Mouse (Mus musculus) testis, postnatal 14 days (tissue): Measurements from ENCODE around the gene Mctp1.
A peak's percentile ranks its signal among the peaks of the same experiment; 100 is the strongest.

Experiments used
- DNase-seq: peaks from one replicate; pipeline ENCODE4 v3.0.0; 2021; ENCODE audit warnings: low spot score

Gene Mctp1

DNA sequence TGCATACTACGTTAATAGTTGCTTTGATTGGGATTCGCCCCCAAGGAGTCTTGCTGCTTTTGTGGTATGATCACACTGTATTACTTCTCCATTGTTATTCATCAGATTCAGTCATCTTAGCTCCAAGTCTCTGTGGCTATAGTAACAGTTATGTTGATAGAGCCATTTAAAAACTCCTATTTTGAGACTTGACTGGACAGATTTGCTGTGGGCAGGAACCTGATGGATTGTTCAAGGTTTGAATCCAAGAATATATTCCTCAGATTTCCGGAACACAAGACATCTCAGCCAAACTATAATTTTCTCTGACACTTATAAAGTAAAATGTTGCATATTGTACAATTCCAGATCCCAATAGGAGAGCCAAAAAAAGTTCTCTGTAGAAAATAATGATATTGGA, 443.4 kb downstream of the Mctp1 start:
- DNase-seq = no peak

GRCm38 (mm10) chr13:76838031-76838430, 453.7 kb downstream of the Mctp1 start:
- no peak for DNase-seq

- no peak for DNase-seq
These were observed 456.4 kb downstream of the Mctp1 start for GRCm38 (mm10) chr13:76840712-76841111.

- peak; percentile 31 for DNase-seq
These were observed 460.4 kb downstream of the Mctp1 start for GRCm38 (mm10) chr13:76844629-76845255.

GRCm38 (mm10) chr13:76850412-76851054, 466.2 kb downstream of the Mctp1 start:
- no peak for DNase-seq

DNA sequence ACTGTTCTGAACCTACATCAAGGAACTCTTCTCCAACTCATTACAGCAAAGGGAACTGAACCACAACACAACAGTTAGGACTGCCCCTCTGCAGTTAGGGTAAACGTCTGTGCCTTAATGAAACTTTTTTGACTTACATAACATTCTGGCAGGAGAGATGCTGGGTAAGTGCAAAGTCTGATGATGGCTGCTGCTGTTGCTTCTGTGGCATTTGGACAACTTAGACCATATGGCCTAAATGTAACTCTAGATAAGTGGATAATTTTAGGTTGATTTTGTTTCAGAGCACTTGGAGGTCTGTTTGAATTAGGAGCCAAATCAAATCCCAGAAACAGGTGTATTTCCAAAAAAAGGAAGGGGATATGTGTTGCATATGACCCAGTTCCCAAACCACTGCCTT, 470.0 kb downstream of the Mctp1 start:
- DNase-seq = no peak

- no peak for DNase-seq
These were observed 470.7 kb downstream of the Mctp1 start for GRCm38 (mm10) chr13:76855021-76855420.

GRCm38 (mm10) chr13:76857024-76857423, 472.7 kb downstream of the Mctp1 start:
- no peak for DNase-seq

DNA sequence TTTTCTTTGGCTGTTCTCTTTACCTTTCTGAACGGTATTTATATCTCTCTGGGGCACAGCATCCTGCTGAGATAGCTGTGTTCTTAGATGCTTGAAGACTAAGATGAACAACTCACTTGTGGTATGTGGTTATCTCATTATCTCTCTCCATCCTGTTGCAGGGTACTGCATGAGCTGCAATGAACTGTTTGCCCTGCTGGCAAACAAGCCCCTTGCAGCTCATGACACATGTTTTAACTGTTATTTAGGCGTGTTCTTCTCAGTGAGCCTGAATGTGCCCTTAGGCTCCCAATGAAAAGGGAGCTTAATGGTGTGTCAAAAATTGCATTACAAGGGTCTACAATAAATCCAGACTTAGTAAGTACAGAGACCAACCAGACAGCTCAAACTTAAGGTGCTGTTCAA, 473.7 kb downstream of the Mctp1 start:
- DNase-seq = no peak

DNA sequence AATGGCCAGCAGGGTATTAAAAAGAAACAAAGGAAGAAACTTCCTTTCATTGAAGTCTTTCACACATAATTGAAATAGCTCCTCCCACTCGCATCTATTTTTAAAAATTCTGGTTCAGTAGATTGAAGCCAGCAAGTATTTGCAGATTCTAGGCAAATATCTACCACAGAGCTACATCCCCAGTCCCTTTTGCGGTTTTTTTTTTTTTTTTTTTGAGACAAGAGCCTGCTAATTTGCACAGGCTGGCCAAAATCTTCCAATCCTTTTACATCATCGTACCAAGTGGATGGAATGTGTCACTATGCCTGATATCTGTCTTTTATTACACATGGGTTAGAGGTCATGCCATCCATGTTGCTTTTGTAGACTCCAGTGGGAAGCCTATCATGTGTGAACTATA, 486.0 kb downstream of the Mctp1 start:
- DNase-seq = no peak

- no peak for DNase-seq
These were observed 493.8 kb downstream of the Mctp1 start for GRCm38 (mm10) chr13:76877887-76878763.

- no peak for DNase-seq
These were observed 494.7 kb downstream of the Mctp1 start for GRCm38 (mm10) chr13:76879008-76879407.

GRCm38 (mm10) chr13:76884517-76885092, 500.3 kb downstream of the Mctp1 start:
- DNase-seq = no peak

- DNase-seq = no peak
These were observed 508.7 kb downstream of the Mctp1 start for GRCm38 (mm10) chr13:76892987-76893386.

- DNase-seq = no peak
These were observed 511.6 kb downstream of the Mctp1 start for GRCm38 (mm10) chr13:76895770-76896456.

DNA sequence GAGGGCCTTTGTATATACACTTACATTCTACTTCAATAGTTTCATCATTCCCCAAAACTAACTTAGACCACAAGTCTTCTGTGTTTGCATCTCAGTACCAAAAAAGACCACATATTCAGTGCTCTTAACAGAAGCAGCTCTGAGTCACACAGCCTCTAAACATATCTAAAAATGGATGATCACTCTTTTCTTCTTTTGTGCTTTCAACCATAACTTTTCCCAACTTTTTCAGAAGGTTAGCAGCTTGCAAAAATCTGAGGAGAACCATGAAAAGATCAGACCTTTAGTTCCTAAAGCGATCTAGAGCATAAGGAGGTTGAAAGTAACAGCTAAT, 512.1 kb downstream of the Mctp1 start:
- DNase-seq = no peak

- no peak for DNase-seq
These were observed 534.0 kb downstream of the Mctp1 start for GRCm38 (mm10) chr13:76918321-76918720.

GRCm38 (mm10) chr13:76926851-76927250, 542.5 kb downstream of the Mctp1 start:
- no peak for DNase-seq

- no peak for DNase-seq
These were observed 543.6 kb downstream of the Mctp1 start for GRCm38 (mm10) chr13:76927875-76928440.

DNA sequence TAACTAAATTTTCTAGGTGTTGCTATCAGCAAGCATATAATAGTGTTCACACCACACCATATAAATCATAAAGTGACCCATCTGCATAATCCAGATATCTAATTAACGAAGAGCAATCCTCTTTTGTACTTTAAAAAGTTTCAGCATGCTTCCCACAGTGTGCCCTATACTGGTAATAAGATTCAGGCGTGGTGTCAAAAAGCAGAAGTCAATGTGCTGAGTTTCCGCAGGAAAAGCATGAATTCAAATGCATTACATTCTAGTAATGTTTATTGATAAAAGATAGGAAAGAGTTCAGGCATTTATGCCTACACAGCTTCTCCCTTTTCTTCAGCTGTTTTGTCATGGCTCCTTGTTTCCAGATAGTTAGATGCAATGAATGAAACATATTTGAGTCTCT, 544.8 kb downstream of the Mctp1 start:
- DNase-seq = no peak

DNA sequence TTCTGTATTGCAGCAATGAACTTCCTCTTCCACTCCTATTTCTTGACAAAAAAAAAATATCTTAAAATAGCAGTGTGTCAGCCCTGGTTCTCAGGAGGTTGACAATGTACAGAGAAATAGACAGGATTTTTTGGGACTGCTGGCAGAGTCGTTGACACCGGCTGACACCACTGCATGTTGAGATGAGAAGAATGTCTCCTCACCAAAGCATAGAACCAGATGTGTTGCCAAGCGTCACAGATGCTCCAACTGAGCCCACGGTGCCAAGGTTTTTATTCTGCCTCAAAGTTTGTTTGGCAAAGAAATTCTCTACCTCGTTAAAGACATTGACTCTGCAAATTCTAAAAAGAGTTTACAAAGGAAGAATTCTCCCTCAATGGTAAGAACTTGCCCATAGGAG, 548.6 kb downstream of the Mctp1 start:
- no peak for DNase-seq

DNA sequence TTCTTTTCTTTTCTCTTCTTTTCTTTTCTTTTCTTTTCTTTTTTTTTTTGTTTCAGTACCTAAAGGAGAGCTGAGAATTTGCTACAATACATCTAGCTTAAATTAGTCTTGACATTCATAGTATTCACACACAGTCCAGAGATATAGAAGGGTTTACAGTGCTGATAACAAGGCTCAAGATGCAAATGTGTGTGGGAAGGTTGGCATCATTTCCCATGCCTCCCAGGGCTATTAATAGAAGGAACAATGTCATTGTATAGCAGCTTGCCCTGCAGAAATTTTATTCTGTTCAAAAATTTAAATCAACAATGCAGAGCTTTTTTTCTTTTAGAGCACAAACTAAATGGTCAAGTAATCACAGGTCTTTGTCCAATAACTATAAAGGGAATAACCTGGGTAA, 564.9 kb downstream of the Mctp1 start:
- DNase-seq = no peak
